Mouse (Mus musculus) heart, embryonic 13.5 days (tissue): ENCODE results near the gene Nqo1. TPM values are rescaled to one million over a fixed set of nuclear protein-coding genes. Genes with fewer than 3 reads are reported as not detected.
A peak's percentile ranks its signal among the peaks of the same experiment; 100 is the strongest.

Source experiments
- ATAC-seq: fragments of 200-750 bp; cut with Nextera tagmentation; 2 replicates; pipeline ENCODE4 v1.8.0; 2017; ENCODE audit warnings: moderate TSS enrichment; ENCODE audit not compliant: insufficient number of reproducible peaks, low FRiP score, low TSS enrichment; ENCODE audit errors: extremely low read depth
- H3K27ac ChIP-seq: fragments of 300-500 bp; sonication (generic); replicated peaks from 2 replicates; pipeline ENCODE4 v1.5.1; 2015; ENCODE audit warnings: moderate library complexity, mild to moderate bottlenecking, inconsistent platforms
- H3K27me3 ChIP-seq: fragments of 300-500 bp; sonication (generic); replicated peaks from 2 replicates; pipeline ENCODE4 v1.6.1; 2015; ENCODE audit warnings: mild to moderate bottlenecking, inconsistent platforms
- H3K36me3 ChIP-seq: fragments of 300-500 bp; sonication (generic); 2 replicates; pipeline ENCODE4 v1.6.1; 2015; ENCODE audit warnings: mild to moderate bottlenecking, inconsistent platforms
- H3K4me1 ChIP-seq: fragments of 300-500 bp; sonication (generic); 2 replicates; pipeline ENCODE4 v1.6.1; 2015; ENCODE audit warnings: inconsistent platforms
- H3K4me2 ChIP-seq: fragments of 300-500 bp; sonication (generic); 2 replicates; pipeline ENCODE4 v1.6.1; 2015; ENCODE audit warnings: inconsistent platforms, mild to moderate bottlenecking, moderate library complexity
- H3K4me3 ChIP-seq: fragments of 300-500 bp; sonication (generic); 2 replicates; pipeline ENCODE4 v1.5.1; 2015; ENCODE audit warnings: moderate library complexity, mild to moderate bottlenecking, inconsistent platforms
- H3K9ac ChIP-seq: fragments of 300-500 bp; sonication (generic); 2 replicates; pipeline ENCODE4 v1.6.1; 2015; ENCODE audit warnings: inconsistent platforms, mild to moderate bottlenecking, moderate library complexity
- H3K9me3 ChIP-seq: fragments of 300-500 bp; sonication (generic); 2 replicates; pipeline ENCODE4 v1.6.1; 2016; ENCODE audit warnings: inconsistent platforms
- WGBS: fragments of 180-500 bp; shearing (Covaris S2); methylation state at CpG from one replicate; pipeline ENCODE4 v1.1.7; 2015; ENCODE audit warnings: mixed read lengths; 5-methylcytosine and 5-hydroxymethylcytosine counted together
- polyA plus RNA-seq: library from polyadenylated mRNA; unstranded; fragments of >200 nt; fragmentation: Nextera tagmentation; extraction: Ambion mirVana; gene quantifications from 2 replicates; pipeline ENCODE4 v1.2.1, GENCODE M21; 2015

Gene Nqo1
- polyA plus RNA-seq, 1 experiment from 2014 or later = 5.7 TPM

DNA sequence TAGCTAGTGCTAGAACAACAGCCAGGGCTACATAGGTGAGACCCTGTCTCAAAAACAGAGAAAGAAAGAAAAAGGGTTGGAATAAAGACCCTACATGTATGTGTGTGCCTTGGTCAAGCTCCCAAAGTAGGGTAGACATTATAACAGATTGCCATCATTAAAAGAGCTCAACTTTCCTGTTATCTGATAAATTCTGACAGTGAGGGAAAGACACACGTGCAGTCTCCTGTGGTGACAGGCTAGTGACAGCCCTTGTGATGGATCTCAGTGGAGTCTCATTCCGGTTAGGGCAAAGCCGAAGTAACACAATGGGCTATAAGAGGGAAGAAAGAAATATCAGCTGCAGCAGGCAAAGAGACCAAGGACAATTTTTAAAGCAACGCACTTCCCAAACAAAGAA lies 1.1 kb upstream of the Nqo1 start:
- peak overlapping the region; percentile 69 for H3K4me2 ChIP-seq
- no peak overlapping the region for H3K9ac ChIP-seq
- ATAC-seq = no peak
- WGBS = 55% methylated on average over 4 of the region's 4 CpGs
- H3K4me3 ChIP-seq = no peak overlapping the region
- peak overlapping the region; percentile 65 for H3K27ac ChIP-seq
- peaks cover 15% of the 10 kb centered on the region for H3K4me1 ChIP-seq
- 0 out of 2 replicates have a peak, but pooled peaks cover 2% of the 10 kb centered on the region for H3K27me3 ChIP-seq
- H3K9me3 ChIP-seq = no peaks in the 10 kb centered on the region
- H3K36me3 ChIP-seq = peaks cover 11% of the 10 kb centered on the region

DNA sequence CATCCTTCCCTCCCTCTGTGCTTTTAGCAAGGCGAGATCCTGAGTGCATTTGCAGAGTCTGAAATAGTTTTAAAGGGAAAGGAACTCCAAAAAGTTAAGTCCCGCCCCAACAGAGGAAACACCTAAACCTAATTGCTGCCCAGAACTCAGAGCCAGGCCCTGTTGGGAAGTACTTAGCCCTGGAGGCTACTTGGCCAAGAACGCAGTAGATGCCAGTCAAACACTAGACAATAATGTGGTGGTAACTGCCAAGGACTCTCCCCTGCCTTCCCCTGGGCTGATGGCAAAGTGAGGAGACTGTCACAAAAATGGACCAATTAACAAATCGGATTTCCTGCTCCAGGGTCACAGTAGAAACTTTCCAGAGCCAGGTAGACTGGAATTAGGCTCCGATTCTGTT lies 1.1 kb downstream of the Nqo1 start:
- WGBS = 75% methylated on average over 5 of the region's 5 CpGs
- peak overlapping the region; percentile 69 for H3K4me2 ChIP-seq
- peaks cover 15% of the 10 kb centered on the region for H3K4me1 ChIP-seq
- H3K27me3 ChIP-seq = 0 out of 2 replicates have a peak, but pooled peaks cover 2% of the 10 kb centered on the region
- H3K4me3 ChIP-seq = no peak overlapping the region
- no peak for ATAC-seq
- H3K9ac ChIP-seq = no peak overlapping the region
- no peak overlapping the region for H3K27ac ChIP-seq
- no peaks in the 10 kb centered on the region for H3K36me3 ChIP-seq
- H3K9me3 ChIP-seq = no peaks in the 10 kb centered on the region

DNA sequence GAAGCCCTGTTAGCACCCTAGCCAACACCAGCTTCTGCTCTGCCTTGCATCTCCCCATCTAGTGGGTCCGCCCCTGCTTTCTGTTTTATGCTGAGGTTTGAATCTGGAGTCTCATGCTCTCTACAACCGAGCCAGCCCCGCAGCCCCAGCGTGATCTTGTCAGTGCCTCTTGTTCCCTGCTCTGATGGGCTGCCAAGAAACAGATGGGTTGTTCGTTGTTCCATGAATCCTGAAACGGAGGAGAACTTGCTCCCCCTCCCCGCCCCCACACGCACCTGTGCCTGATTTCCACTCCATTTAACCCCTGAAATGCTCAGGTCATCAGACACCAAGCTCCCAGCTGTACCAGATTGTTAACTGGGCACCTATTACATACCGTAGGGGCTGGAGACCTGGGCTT lies 3.5 kb downstream of the Nqo1 start:
- H3K4me1 ChIP-seq = peaks cover 15% of the 10 kb centered on the region
- H3K9me3 ChIP-seq = no peaks in the 10 kb centered on the region
- ATAC-seq = no peak
- 46% methylated on average over 9 of the region's 9 CpGs for WGBS
- no peak overlapping the region for H3K27ac ChIP-seq
- no peak overlapping the region for H3K9ac ChIP-seq
- 0 out of 2 replicates have a peak, but pooled peaks cover 2% of the 10 kb centered on the region for H3K27me3 ChIP-seq
- no peaks in the 10 kb centered on the region for H3K36me3 ChIP-seq
- no peak overlapping the region for H3K4me3 ChIP-seq
- no peak overlapping the region for H3K4me2 ChIP-seq

DNA sequence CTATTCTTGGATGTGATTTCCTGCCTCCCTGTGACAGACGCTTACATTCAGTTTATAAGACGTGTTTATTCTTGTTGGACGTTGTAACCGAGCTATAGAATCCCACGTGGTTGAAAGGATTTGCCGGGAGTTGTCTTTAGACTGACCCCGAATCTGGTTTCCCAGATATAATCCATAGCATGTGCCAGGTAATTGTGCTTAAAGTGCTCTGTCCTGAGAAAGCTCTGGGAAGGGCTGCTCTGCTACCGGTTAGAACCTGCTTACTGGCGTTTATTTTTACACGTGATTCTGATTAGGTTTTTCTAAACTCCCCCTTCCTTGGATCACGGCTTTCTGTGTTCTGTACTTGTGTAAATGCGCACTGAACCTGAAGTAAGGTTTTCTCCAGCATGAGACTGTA lies 5.3 kb downstream of the Nqo1 start:
- Histone ChIP-seq H3K27ac (no peak overlapping the region), H3K4me1 (peaks cover 5% of the 10 kb centered on the region; the same call in 1 of the 2 replicates), H3K36me3 (no peaks in the 10 kb centered on the region), H3K4me2 (no peak overlapping the region), H3K4me3 (no peak overlapping the region), H3K9ac (no peak overlapping the region), H3K9me3 (no peaks in the 10 kb centered on the region), H3K27me3 (0 out of 2 replicates have a peak, but pooled peaks cover 2% of the 10 kb centered on the region)
- ATAC-seq = no peak
- 55% methylated on average over 12 of the region's 12 CpGs for WGBS

DNA sequence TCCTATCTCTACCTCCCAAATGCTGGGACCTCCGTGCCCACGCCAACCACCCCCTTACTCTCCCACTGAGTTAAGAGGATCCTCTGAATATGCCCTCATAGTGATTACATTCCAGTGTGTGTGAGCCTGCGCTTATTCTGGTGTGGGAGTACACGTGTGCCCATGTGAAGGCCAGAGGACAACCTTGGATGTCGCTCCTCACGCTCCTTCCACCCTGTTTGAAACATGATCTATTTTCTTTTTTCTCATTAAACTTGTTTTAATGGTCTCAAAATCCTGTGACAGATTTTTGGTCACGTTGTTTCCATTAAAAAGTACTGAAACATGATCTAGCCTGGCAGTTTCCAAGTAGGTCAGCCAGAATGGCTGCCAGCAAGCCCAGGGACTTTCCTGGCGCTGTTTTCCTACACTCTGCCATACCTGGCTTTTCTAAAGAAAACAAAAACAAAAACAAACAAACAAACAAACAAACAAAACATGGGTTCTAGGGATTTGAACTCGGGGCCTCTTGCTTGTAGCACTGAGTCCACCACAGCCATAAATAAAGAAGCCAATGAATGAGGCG lies 6.8 kb downstream of the Nqo1 start:
- Histone ChIP-seq H3K4me1 (no peaks in the 10 kb centered on the region), H3K9ac (no peak overlapping the region), H3K9me3 (no peaks in the 10 kb centered on the region), H3K36me3 (no peaks in the 10 kb centered on the region), H3K27ac (no peak overlapping the region), H3K4me3 (no peak overlapping the region), H3K4me2 (no peak overlapping the region), H3K27me3 (no peaks in the 10 kb centered on the region)
- WGBS = 84% methylated on average over 10 of the region's 10 CpGs
- no peak for ATAC-seq

DNA sequence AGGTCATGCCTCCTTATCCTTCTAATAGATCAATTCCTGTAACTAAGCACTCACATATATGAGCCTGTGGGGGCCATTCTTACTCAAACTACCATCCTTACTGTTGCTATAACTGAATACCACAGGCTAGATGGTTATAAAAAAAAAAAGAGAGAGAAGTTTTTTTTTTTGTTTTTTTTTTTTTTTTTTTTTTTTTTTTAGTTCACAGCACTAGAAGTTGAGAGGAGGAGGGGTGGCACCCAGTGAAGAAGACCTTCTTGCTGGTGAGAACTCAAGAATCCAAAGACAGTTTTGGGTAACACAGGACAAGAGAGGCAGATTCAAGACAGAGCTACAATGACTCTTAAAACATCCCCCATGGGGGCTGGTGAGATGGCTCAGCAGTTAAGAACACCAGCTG lies 7.6 kb downstream of the Nqo1 start:
- no peaks in the 10 kb centered on the region for H3K9me3 ChIP-seq
- H3K36me3 ChIP-seq = no peaks in the 10 kb centered on the region
- no peak overlapping the region for H3K4me3 ChIP-seq
- H3K9ac ChIP-seq = no peak overlapping the region
- H3K27me3 ChIP-seq = no peaks in the 10 kb centered on the region
- H3K27ac ChIP-seq = no peak overlapping the region
- ATAC-seq = no peak
- no peaks in the 10 kb centered on the region for H3K4me1 ChIP-seq
- H3K4me2 ChIP-seq = no peak overlapping the region

DNA sequence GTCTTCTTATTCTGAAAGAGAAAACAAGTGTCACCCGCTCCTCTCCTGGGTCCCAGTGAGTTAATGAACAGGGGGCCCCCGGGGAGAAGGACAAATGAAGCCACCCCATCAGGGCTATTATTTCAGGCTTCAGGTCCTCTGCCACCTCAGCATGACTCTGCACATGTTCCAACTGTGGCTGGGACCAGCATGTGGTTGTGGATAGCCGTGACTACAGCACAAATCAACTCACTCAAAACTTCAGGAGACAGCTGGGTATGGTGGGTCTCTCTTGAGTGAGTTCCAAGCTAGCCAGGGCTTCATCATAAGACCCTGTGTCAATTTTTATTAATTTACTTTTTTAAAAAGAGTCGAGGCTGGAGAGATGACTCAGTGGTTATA lies 11.9 kb downstream of the Nqo1 start:
- Histone ChIP-seq H3K27ac (no peak overlapping the region), H3K27me3 (no peaks in the 10 kb centered on the region), H3K4me3 (no peak overlapping the region), H3K9ac (no peak overlapping the region), H3K4me1 (peaks cover 18% of the 10 kb centered on the region), H3K36me3 (no peaks in the 10 kb centered on the region), H3K9me3 (no peaks in the 10 kb centered on the region), H3K4me2 (no peak overlapping the region)
- ATAC-seq = no peak
- WGBS = 59% methylated on average over 4 of the region's 4 CpGs

DNA sequence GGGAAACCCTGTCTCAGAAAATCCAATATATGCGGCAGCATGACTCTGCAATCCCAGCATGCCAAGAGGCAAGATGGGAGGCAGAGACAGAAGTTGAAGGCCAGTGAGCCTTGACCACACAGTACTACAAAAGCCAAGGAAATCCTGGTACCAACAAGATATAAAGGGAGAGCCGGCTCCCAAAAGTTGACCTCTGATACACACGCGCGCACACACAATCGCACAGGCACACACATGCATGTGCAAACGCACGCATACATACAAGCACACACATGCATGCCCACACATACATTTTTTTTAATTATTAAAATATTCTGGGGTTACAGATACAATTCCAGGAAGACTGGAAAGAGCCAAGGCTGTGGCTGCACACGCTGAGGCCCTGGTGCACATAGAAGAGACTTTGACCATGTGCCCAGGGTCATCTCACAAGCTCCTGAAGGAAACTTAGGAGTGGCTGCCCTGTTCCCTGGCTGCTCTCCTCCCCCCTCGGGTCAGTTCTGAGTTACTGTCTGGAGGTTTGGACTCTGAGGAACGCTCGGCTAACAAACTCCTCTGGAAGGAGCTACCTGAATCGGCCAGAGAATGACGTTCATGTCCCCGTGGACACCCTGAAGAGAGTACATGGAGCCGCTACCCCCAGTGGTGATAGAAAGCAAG lies 12.4 kb downstream of the Nqo1 start:
- Histone ChIP-seq H3K4me3 (no peak overlapping the region), H3K4me1 (peaks cover 23% of the 10 kb centered on the region), H3K36me3 (no peaks in the 10 kb centered on the region), H3K27me3 (no peaks in the 10 kb centered on the region), H3K9me3 (no peaks in the 10 kb centered on the region), H3K4me2 (no peak overlapping the region), H3K9ac (no peak overlapping the region), H3K27ac (no peak overlapping the region)
- ATAC-seq = no peak
- WGBS = 83% methylated on average over 16 of the region's 16 CpGs

DNA sequence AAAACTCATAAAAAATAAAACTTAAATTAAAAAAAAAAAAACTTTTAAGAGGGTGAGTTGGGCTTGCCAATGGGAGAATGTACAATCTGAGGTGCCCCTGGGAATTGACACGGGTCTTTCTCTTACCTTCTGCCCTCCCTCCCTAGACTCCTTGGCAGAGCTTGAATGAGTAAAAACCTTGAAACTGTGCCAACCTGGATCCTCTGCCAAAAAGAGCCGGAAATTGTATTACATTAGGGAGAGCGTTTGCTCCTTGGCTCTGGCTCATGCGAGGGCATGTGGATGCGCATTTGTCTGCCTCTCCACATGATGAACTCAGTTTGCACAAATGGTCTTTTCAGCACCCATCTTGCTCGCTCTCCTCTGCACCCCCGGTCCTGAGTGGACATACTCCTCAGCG lies 13.4 kb downstream of the Nqo1 start:
- H3K9me3 ChIP-seq = no peaks in the 10 kb centered on the region
- H3K4me1 ChIP-seq = peaks cover 33% of the 10 kb centered on the region
- H3K9ac ChIP-seq = no peak overlapping the region
- no peak for ATAC-seq
- H3K4me3 ChIP-seq = no peak overlapping the region
- no peak overlapping the region for H3K27ac ChIP-seq
- H3K27me3 ChIP-seq = no peaks in the 10 kb centered on the region
- no peak overlapping the region for H3K4me2 ChIP-seq
- no peaks in the 10 kb centered on the region for H3K36me3 ChIP-seq
- 59% methylated on average over 8 of the region's 8 CpGs for WGBS

DNA sequence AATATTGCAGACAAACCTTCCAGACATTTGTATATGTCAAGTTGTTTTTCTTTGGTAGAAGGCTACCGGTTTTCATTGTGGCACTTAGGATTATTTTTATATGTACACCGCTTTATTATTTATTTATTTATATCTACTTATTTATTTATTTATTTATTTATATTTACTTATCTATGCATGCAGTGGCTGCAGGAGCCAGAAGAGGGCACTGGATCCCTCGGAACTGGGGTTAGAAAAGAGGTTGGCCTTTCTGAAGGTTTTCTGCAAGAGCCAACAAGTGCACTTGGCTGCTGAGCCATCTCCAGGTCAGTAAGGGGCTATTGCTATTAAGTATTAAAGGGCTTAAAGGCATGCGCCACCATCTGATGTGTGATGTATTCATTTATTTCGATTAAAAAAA lies 15.1 kb downstream of the Nqo1 start:
- Histone ChIP-seq H3K4me1 (peaks cover 42% of the 10 kb centered on the region), H3K9ac (no peak overlapping the region), H3K36me3 (no peaks in the 10 kb centered on the region), H3K4me2 (no peak overlapping the region), H3K27me3 (no peaks in the 10 kb centered on the region), H3K9me3 (no peaks in the 10 kb centered on the region), H3K27ac (no peak overlapping the region), H3K4me3 (no peak overlapping the region)
- no peak for ATAC-seq
- 68% methylated on average over 5 of the region's 5 CpGs for WGBS

DNA sequence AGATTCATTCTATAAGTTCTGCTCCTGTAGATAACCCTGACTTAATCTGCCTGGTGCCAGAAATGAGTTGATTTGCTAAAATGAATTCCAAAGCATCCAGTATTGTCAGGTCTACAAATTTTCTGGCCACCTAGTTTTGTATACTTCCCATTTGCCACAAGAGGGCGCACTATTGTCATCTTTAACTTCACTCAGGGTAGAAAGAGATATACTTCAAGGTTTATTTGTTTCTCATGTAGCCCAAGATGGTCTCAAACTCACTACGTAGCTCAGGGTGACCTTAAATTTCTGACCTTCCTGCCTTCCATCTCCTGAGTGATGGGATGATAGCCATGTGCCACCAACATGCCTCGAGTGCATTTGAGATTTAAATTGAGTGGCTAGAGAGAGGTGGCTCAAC lies 16.4 kb downstream of the Nqo1 start:
- H3K36me3 ChIP-seq = no peaks in the 10 kb centered on the region
- 33% methylated on average over 3 of the region's 3 CpGs for WGBS
- no peak overlapping the region for H3K4me2 ChIP-seq
- H3K4me3 ChIP-seq = no peak overlapping the region
- H3K4me1 ChIP-seq = peaks cover 42% of the 10 kb centered on the region
- H3K27me3 ChIP-seq = no peaks in the 10 kb centered on the region
- H3K27ac ChIP-seq = peak overlapping the region; percentile 33; the same call in 1 of the 2 replicates
- ATAC-seq = no peak
- H3K9me3 ChIP-seq = no peaks in the 10 kb centered on the region
- no peak overlapping the region for H3K9ac ChIP-seq

DNA sequence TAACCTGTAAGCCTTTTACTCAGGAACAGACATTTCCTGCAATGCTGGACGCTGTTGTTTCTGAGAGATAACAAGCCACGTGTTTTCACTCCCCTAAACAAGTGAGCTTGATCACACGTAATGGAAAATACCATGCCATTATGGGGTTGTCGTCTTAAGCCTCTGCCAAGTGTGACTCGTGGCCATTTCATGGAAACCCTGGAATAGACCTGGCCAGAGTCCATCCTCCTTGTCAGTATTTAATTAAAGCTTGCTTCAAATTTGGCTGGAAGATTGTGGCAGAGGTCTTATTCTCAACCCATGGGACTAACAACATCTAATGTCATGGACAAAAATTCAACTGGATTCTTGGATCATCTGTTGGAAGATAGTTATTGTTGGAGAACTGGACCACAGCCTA lies 16.8 kb downstream of the Nqo1 start:
- H3K9ac ChIP-seq = no peak overlapping the region
- peaks cover 2% of the 10 kb centered on the region; the same call in 1 of the 2 replicates for H3K36me3 ChIP-seq
- no peaks in the 10 kb centered on the region for H3K9me3 ChIP-seq
- 16% methylated on average over 5 of the region's 5 CpGs for WGBS
- H3K4me3 ChIP-seq = no peak overlapping the region
- no peak for ATAC-seq
- H3K4me2 ChIP-seq = peak overlapping the region; percentile 18; the same call in 1 of the 2 replicates
- H3K27me3 ChIP-seq = no peaks in the 10 kb centered on the region
- H3K27ac ChIP-seq = peak overlapping the region; percentile 33
- H3K4me1 ChIP-seq = peaks cover 42% of the 10 kb centered on the region
